Mouse (Mus musculus) bone marrow macrophage, adult 2 months (primary cell): ENCODE measurements at regions not wholly inside any gene's neighbourhood (a gene's known extent, or its start where the extent isn't known, plus 50 kb on each side); places are given as distances from the start of the nearest gene placed in this dataset.

Experiments
- CTCF ChIP-seq: IDR thresholded peaks from 2 replicates; pipeline ENCODE4 v1.5.1; 2012; ENCODE audit warnings: low read depth, mild to moderate bottlenecking, low read length, moderate library complexity
- POLR2A ChIP-seq: IDR thresholded peaks from 2 replicates; pipeline ENCODE4 v1.6.1; 2012; ENCODE audit warnings: mild to moderate bottlenecking, low read depth, low read length, borderline replicate concordance

DNA sequence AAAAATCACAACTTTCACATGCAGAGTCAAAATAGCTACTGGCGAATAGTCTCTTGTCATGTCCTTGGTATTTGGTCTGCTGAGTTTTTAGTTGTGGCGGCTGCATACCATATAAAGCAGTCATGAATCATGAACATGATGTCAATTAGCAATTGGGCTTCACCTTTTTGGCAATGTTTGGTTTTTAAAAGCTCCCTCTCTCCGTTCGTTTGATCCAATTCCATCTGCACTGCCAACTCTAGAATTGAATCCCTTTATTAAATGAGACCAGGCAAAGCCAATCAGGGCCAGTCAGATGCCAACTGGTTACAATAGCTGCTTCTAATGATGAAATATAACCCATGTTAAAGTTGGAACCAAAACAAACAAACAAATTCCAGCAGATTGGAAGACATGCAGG is 687.3 kb downstream of the Efnb2 start:
- TF ChIP-seq CTCF, result no peak
- no peak for TF ChIP-seq POLR2A
